Mouse (Mus musculus): ENCODE measurements at regions not wholly inside any gene's neighbourhood (a gene's known extent, or its start where the extent isn't known, plus 50 kb on each side); places are given as distances from the start of the nearest gene placed in this dataset.

- WGBS, result 81% methylated on average over 5 of the region's 5 CpGs
- no peak overlapping the region for H3K4me3 ChIP-seq
- ATAC-seq (ENCODE audit: low FRiP score), result no peak
- no peaks in the 10 kb centered on the region for H3K27me3 ChIP-seq
- H3K4me2 ChIP-seq (replicated peaks), result no peak overlapping the region
- no peak overlapping the region for H3K9ac ChIP-seq
- no peaks in the 10 kb centered on the region for H3K36me3 ChIP-seq
- no peaks in the 10 kb centered on the region for H3K4me1 ChIP-seq
- H3K27ac ChIP-seq, result no peak overlapping the region
- no peaks in the 10 kb centered on the region for H3K9me3 ChIP-seq (replicated peaks)
Measured at GRCm38 (mm10) chr4:87451251-87451650, 221.0 kb upstream of the Slc24a2 start.

DNA sequence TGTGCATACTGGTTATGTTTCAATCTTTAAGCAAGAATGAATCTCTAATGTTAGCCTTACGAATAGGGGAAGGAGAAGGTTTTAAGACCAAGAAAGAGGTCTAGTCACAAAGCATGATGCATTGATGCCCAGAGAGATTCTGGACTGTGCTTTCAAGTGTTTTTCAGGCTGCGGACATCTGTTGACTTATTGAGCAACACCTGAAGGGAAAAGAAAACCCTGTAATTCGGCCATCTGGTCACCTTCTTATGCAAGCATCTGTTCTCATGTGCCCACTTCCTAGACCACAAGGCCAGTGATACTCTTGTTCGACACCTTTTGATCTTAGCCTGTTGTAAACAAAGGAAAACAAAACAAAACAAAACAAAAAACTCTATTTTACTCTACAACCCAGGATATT lies 218.1 kb upstream of the Slc24a2 start:
- ATAC-seq (ENCODE audit: low FRiP score), result no peak
- Histone ChIP-seq H3K4me2 (replicated peaks) (no peak overlapping the region), H3K27ac (no peak overlapping the region), H3K36me3 (no peaks in the 10 kb centered on the region), H3K4me3 (no peak overlapping the region), H3K4me1 (no peaks in the 10 kb centered on the region), H3K9ac (no peak overlapping the region), H3K27me3 (no peaks in the 10 kb centered on the region), H3K9me3 (replicated peaks) (no peaks in the 10 kb centered on the region)
- 80% methylated on average over 4 of the region's 4 CpGs for WGBS

DNA sequence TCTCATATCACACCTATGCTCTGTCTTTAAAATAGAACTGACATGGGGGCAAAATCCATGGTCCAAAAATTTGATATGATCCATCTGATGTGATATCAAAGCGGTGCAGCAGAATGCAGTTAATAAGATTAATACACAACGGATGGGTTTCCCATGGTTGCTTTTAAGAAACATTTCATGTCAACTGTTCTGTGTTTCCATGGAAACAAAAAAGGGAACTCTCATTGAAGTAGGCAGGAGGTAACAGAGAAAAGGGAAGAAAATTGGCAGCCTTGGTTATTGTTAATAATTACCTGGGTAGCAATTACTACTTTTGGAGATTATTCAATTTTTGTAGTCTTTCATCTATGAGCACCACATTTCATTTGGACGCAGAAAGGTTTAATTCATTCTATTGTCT lies 216.6 kb upstream of the Slc24a2 start:
- WGBS, result 88% methylated on average over 3 of the region's 3 CpGs
- no peaks in the 10 kb centered on the region for H3K4me1 ChIP-seq
- no peak overlapping the region for H3K27ac ChIP-seq
- no peak for ATAC-seq (ENCODE audit: low FRiP score)
- H3K4me3 ChIP-seq, result no peak overlapping the region
- no peak overlapping the region for H3K9ac ChIP-seq
- no peaks in the 10 kb centered on the region for H3K9me3 ChIP-seq (replicated peaks)
- no peaks in the 10 kb centered on the region for H3K36me3 ChIP-seq
- H3K27me3 ChIP-seq, result no peaks in the 10 kb centered on the region
- H3K4me2 ChIP-seq (replicated peaks), result no peak overlapping the region

DNA sequence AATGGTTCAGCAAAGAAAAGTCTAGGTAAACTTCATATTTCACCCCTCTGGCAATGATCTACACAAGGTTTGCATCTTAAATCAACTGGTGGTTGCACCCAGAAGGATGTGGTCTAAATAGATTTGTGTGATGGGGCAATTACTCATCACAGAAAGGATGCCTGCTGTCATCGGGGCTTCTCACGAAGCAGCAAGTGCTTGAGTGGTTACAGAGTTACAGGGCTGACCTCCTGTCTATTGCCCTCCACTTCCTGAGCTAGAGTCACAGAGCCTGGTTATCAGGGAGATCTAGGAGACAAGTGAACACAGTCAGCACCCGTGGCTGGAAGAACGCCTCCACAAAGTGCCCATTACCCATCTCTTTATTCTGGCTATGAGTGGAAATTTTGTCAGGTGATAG lies 203.9 kb upstream of the Slc24a2 start:
- H3K4me1 ChIP-seq, result no peaks in the 10 kb centered on the region
- no peak overlapping the region for H3K27ac ChIP-seq
- H3K4me2 ChIP-seq (replicated peaks), result no peak overlapping the region
- no peaks in the 10 kb centered on the region for H3K27me3 ChIP-seq
- whole genome bisulfite sequencing, result 74% methylated on average over 4 of the region's 4 CpGs
- H3K9ac ChIP-seq, result no peak overlapping the region
- ATAC-seq (ENCODE audit: low FRiP score), result no peak
- H3K36me3 ChIP-seq, result no peaks in the 10 kb centered on the region
- no peaks in the 10 kb centered on the region for H3K9me3 ChIP-seq (replicated peaks)
- H3K4me3 ChIP-seq, result no peak overlapping the region

DNA sequence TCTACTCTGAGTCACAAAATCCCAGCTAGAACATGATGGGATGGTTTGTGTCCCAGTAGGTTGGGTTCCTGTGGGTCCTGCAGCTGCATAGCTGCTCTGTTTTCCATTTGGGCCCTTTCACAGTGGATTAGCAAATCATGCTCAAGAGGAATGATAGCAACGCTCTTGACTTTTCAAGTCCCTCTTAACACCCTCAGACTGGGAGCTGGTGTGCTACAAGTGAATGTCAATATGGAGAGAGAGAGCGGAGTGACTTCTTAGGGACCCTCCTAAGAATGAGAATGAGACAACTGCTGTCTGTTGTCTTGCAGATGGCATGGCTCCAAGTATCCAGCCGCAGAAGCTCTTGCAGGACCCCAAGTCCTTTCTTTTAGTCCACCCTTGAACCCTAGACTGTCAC lies 198.1 kb upstream of the Slc24a2 start:
- H3K9ac ChIP-seq, result no peak overlapping the region
- 81% methylated on average over 3 of the region's 3 CpGs for WGBS
- H3K9me3 ChIP-seq (replicated peaks), result no peaks in the 10 kb centered on the region
- H3K4me2 ChIP-seq (replicated peaks), result no peak overlapping the region
- no peak for ATAC-seq (ENCODE audit: low FRiP score)
- no peak overlapping the region for H3K4me3 ChIP-seq
- H3K27me3 ChIP-seq, result no peaks in the 10 kb centered on the region
- H3K4me1 ChIP-seq, result no peaks in the 10 kb centered on the region
- H3K27ac ChIP-seq, result no peak overlapping the region
- no peaks in the 10 kb centered on the region for H3K36me3 ChIP-seq

DNA sequence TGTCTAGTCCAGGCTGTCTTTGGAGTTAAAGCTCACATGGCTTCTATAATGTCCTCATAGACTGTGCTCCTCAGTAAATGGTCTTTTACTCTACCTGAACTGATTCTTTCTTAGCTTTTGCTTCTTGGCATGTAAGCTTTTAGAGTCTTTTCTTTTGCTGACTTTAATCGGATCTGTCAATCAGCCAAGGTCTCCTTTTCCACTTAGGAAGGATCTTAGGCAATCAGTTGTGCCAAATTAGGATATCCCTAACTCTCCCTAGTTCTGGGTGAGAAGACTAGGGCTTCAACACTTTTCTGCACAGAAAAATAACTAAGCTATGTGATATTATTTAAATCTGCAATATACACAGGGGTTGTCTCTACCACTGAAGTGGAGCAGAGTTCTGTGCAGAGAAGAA lies 193.8 kb upstream of the Slc24a2 start:
- H3K4me1 ChIP-seq, result no peaks in the 10 kb centered on the region
- H3K4me2 ChIP-seq (replicated peaks), result no peak overlapping the region
- no peak overlapping the region for H3K27ac ChIP-seq
- no peaks in the 10 kb centered on the region for H3K36me3 ChIP-seq
- no peak for ATAC-seq (ENCODE audit: low FRiP score)
- H3K4me3 ChIP-seq, result no peak overlapping the region
- WGBS, result 95% methylated on average over 1 of the region's 1 CpGs
- H3K27me3 ChIP-seq, result no peaks in the 10 kb centered on the region
- no peak overlapping the region for H3K9ac ChIP-seq
- no peaks in the 10 kb centered on the region for H3K9me3 ChIP-seq (replicated peaks)

- no peak overlapping the region for H3K27ac ChIP-seq
- ATAC-seq (ENCODE audit: low FRiP score), result peak; percentile 64; the same call in 1 of the 2 replicates
Measured at GRCm38 (mm10) chr4:87422588-87422987, 192.3 kb upstream of the Slc24a2 start.

GRCm38 (mm10) chr4:87403354-87403753 lies 173.1 kb upstream of the Slc24a2 start:
- no peak overlapping the region for H3K4me2 ChIP-seq (replicated peaks)
- peaks cover 4% of the 10 kb centered on the region; the same call in 1 of the 2 replicates for H3K4me1 ChIP-seq
- H3K36me3 ChIP-seq, result no peaks in the 10 kb centered on the region
- H3K27me3 ChIP-seq, result no peaks in the 10 kb centered on the region
- no peak overlapping the region for H3K27ac ChIP-seq
- ATAC-seq (ENCODE audit: low FRiP score), result no peak
- no peak overlapping the region for H3K4me3 ChIP-seq
- no peak overlapping the region for H3K9ac ChIP-seq
- no peaks in the 10 kb centered on the region for H3K9me3 ChIP-seq (replicated peaks)
- WGBS, result 51% methylated on average over 6 of the region's 6 CpGs

More at GRCm38 (mm10) chr4:87422588-87422987, 192.3 kb upstream of the Slc24a2 start:
- Histone ChIP-seq H3K4me2 (replicated peaks) (no peak overlapping the region), H3K9ac (no peak overlapping the region), H3K9me3 (replicated peaks) (no peaks in the 10 kb centered on the region), H3K4me3 (no peak overlapping the region), H3K36me3 (no peaks in the 10 kb centered on the region), H3K27me3 (no peaks in the 10 kb centered on the region), H3K4me1 (no peaks in the 10 kb centered on the region)
- 45% methylated on average over 6 of the region's 6 CpGs for WGBS

- no peak overlapping the region for H3K4me3 ChIP-seq
- 70% methylated on average over 7 of the region's 7 CpGs for WGBS
- H3K9ac ChIP-seq, result no peak overlapping the region
- no peak overlapping the region for H3K4me2 ChIP-seq (replicated peaks)
- H3K4me1 ChIP-seq, result peaks cover 4% of the 10 kb centered on the region; the same call in 1 of the 2 replicates
- no peak for ATAC-seq (ENCODE audit: low FRiP score)
- H3K9me3 ChIP-seq (replicated peaks), result no peaks in the 10 kb centered on the region
- no peak overlapping the region for H3K27ac ChIP-seq
- no peaks in the 10 kb centered on the region for H3K36me3 ChIP-seq
- H3K27me3 ChIP-seq, result no peaks in the 10 kb centered on the region
Measured at GRCm38 (mm10) chr4:87402173-87402556, 171.9 kb upstream of the Slc24a2 start.

- Histone ChIP-seq H3K27me3 (no peaks in the 10 kb centered on the region), H3K4me3 (no peak overlapping the region), H3K9ac (no peak overlapping the region), H3K36me3 (no peaks in the 10 kb centered on the region), H3K9me3 (replicated peaks) (no peaks in the 10 kb centered on the region), H3K27ac (peak overlapping the region; percentile 58), H3K4me1 (peaks cover 4% of the 10 kb centered on the region; the same call in 1 of the 2 replicates), H3K4me2 (replicated peaks) (peak overlapping the region; percentile 31)
- ATAC-seq (ENCODE audit: low FRiP score), result no peak; the same call in 1 of the 2 replicates
- 50% methylated on average over 20 of the region's 20 CpGs for WGBS
Measured at GRCm38 (mm10) chr4:87401316-87402172, 171.3 kb upstream of the Slc24a2 start.

DNA sequence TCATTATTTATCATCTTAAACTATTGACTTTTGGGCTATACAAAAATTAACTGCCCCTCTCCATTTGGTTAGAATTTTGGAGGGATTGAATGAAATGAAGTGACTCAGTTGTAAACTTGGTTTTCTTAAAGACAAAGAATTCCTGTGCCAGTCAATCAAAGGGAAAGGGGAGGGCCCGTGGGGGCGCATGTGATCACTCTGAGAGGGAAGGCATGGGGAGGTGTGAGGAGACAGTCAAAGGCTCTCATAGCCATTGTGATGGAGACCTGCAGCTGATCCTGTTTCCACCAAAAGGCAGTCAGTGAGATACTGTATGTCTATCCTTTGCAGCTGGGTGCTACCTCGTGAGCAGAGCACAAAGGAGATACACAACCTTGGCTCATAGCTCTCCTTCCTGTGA lies 156.6 kb upstream of the Slc24a2 start:
- no peak overlapping the region for H3K27ac ChIP-seq
- ATAC-seq (ENCODE audit: low FRiP score), result no peak
- 70% methylated on average over 3 of the region's 3 CpGs for WGBS

GRCm38 (mm10) chr4:87386271-87386670 lies 156.0 kb upstream of the Slc24a2 start:
- peaks cover 15% of the 10 kb centered on the region for H3K4me1 ChIP-seq
- H3K4me3 ChIP-seq, result no peak overlapping the region
- H3K27ac ChIP-seq, result no peak overlapping the region
- no peaks in the 10 kb centered on the region for H3K9me3 ChIP-seq (replicated peaks)
- H3K27me3 ChIP-seq, result no peaks in the 10 kb centered on the region
- H3K4me2 ChIP-seq (replicated peaks), result no peak overlapping the region
- no peaks in the 10 kb centered on the region for H3K36me3 ChIP-seq
- no peak overlapping the region for H3K9ac ChIP-seq
- WGBS, result 38% methylated on average over 9 of the region's 9 CpGs
- no peak for ATAC-seq (ENCODE audit: low FRiP score)

More for the DNA sequence above, 156.6 kb upstream of the Slc24a2 start:
- H3K9ac ChIP-seq, result no peak overlapping the region
- no peaks in the 10 kb centered on the region for H3K9me3 ChIP-seq (replicated peaks)
- no peak overlapping the region for H3K4me2 ChIP-seq (replicated peaks)
- no peaks in the 10 kb centered on the region for H3K27me3 ChIP-seq
- H3K4me1 ChIP-seq, result peaks cover 15% of the 10 kb centered on the region
- no peaks in the 10 kb centered on the region for H3K36me3 ChIP-seq
- H3K4me3 ChIP-seq, result no peak overlapping the region

- Histone ChIP-seq H3K9ac (no peak overlapping the region), H3K9me3 (replicated peaks) (no peaks in the 10 kb centered on the region), H3K4me1 (peaks cover 15% of the 10 kb centered on the region), H3K36me3 (no peaks in the 10 kb centered on the region), H3K27me3 (no peaks in the 10 kb centered on the region), H3K27ac (no peak overlapping the region), H3K4me2 (replicated peaks) (no peak overlapping the region), H3K4me3 (no peak overlapping the region)
- 23% methylated on average over 7 of the region's 7 CpGs for WGBS
- no peak for ATAC-seq (ENCODE audit: low FRiP score)
Measured at GRCm38 (mm10) chr4:87385221-87385739, 155.0 kb upstream of the Slc24a2 start.
